Mouse (Mus musculus): ENCODE results near the gene Rpl29.

Rpl29 gene

GRCm38 (mm10) chr9:106417841-106418625 is 11.2 kb upstream of the Rpl29 start:
- DNase-seq (ENCODE audit: low spot score) = peak; percentile 85

- no peak for DNase-seq (ENCODE audit: low spot score)
Measured at GRCm38 (mm10) chr9:106420608-106421007, 8.6 kb upstream of the Rpl29 start.

- DNase-seq (ENCODE audit: low spot score) = no peak
Measured at GRCm38 (mm10) chr9:106421033-106421864, 8.0 kb upstream of the Rpl29 start.

- peak; percentile 76 for DNase-seq (ENCODE audit: low spot score)
Measured at GRCm38 (mm10) chr9:106421865-106422160, 7.4 kb upstream of the Rpl29 start.

GRCm38 (mm10) chr9:106428719-106429220 is 484 bp upstream of the Rpl29 start:
- peak; percentile 32 for DNase-seq (ENCODE audit: low spot score)

- no peak for DNase-seq (ENCODE audit: low spot score)
Measured at GRCm38 (mm10) chr9:106430015-106430264, 686 bp downstream of the Rpl29 start.

GRCm38 (mm10) chr9:106433389-106433788 is 4.1 kb downstream of the Rpl29 start:
- DNase-seq (ENCODE audit: low spot score) = no peak

GRCm38 (mm10) chr9:106436566-106436965 is 7.3 kb downstream of the Rpl29 start:
- DNase-seq (ENCODE audit: low spot score) = no peak

- no peak for DNase-seq (ENCODE audit: low spot score)
Measured at GRCm38 (mm10) chr9:106442680-106443079, 13.4 kb downstream of the Rpl29 start.

GRCm38 (mm10) chr9:106444836-106445235 is 15.6 kb downstream of the Rpl29 start:
- no peak for DNase-seq (ENCODE audit: low spot score)

- DNase-seq (ENCODE audit: low spot score) = peak; percentile 88
Measured at GRCm38 (mm10) chr9:106447348-106447747, 18.1 kb downstream of the Rpl29 start, which contains the start of the genes Abhd14b and Abhd14a. Gene Abhd14b, plus strand, starts transcription at chr9:106447459. Gene Abhd14a, minus strand, starts transcription at chr9:106447678.

GRCm38 (mm10) chr9:106447951-106448350 is 18.7 kb downstream of the Rpl29 start:
- no peak for DNase-seq (ENCODE audit: low spot score)

GRCm38 (mm10) chr9:106448498-106449031 is 19.3 kb downstream of the Rpl29 start:
- peak; percentile 59 for DNase-seq (ENCODE audit: low spot score)

- no peak for DNase-seq (ENCODE audit: low spot score)
Measured at GRCm38 (mm10) chr9:106449947-106450346, 20.7 kb downstream of the Rpl29 start.

- DNase-seq (ENCODE audit: low spot score) = no peak
Measured at GRCm38 (mm10) chr9:106450661-106451060, 21.4 kb downstream of the Rpl29 start.

- DNase-seq (ENCODE audit: low spot score) = no peak
Measured at GRCm38 (mm10) chr9:106451298-106451697, 22.0 kb downstream of the Rpl29 start.

GRCm38 (mm10) chr9:106451899-106452298 is 22.6 kb downstream of the Rpl29 start:
- DNase-seq (ENCODE audit: low spot score) = no peak

GRCm38 (mm10) chr9:106452351-106452750 is 23.1 kb downstream of the Rpl29 start:
- DNase-seq (ENCODE audit: low spot score) = no peak

- DNase-seq (ENCODE audit: low spot score) = peak; percentile 52
Measured at GRCm38 (mm10) chr9:106452821-106453220, 23.6 kb downstream of the Rpl29 start.

GRCm38 (mm10) chr9:106453271-106454070 is 24.2 kb downstream of the Rpl29 start, which contains the start of gene Pcbp4:
Gene Pcbp4, plus strand, starts transcription at chr9:106453291.
- DNase-seq (ENCODE audit: low spot score) = peak; percentile 49

- no peak for DNase-seq (ENCODE audit: low spot score)
Measured at GRCm38 (mm10) chr9:106454071-106454761, 25.0 kb downstream of the Rpl29 start.
